Mouse (Mus musculus) left cerebral cortex, adult 2 months (tissue): ENCODE measurements around the gene Slco2a1. TPM values are rescaled to one million over a fixed set of nuclear protein-coding genes. Genes with fewer than 3 reads are reported as not detected.

Experiments used
- DNase-seq, 2 experiments: peaks; one replicate each; pipeline ENCODE4 v3.0.0; 2021 to 2022; ENCODE audit warnings: low spot score in 2 of 2, mixed read lengths in 1 of 2; ENCODE audit errors: extremely low spot score in 1 of 2
- H3K27ac ChIP-seq: fragments of 200-600 bp; 2 replicates; pipeline ENCODE4 v1.8.1; 2022
- H3K4me3 ChIP-seq: fragments of 200-600 bp; 2 replicates; pipeline ENCODE4 v1.8.1; 2022
- CTCF ChIP-seq: fragments of 200-600 bp; IDR thresholded peaks from 2 replicates; pipeline ENCODE4 v1.8.1; 2022; ENCODE audit warnings: antibody characterized with exemption, mild to moderate bottlenecking, moderate library complexity
- intact Hi-C: fragments of 180-260 bp; cut with DNase I; formaldehyde crosslinking; loops from one replicate; pipeline ENCODE4 v1.15.1; 2025
- total RNA-seq, 2 experiments: library from RNA; stranded (reverse); gene quantifications; 2 replicates each; pipeline ENCODE4 v1.2.3; 2021

The Slco2a1 gene
- total RNA-seq, 2 experiments from 2014 or later = 0.89 to 1.2 TPM

DNA sequence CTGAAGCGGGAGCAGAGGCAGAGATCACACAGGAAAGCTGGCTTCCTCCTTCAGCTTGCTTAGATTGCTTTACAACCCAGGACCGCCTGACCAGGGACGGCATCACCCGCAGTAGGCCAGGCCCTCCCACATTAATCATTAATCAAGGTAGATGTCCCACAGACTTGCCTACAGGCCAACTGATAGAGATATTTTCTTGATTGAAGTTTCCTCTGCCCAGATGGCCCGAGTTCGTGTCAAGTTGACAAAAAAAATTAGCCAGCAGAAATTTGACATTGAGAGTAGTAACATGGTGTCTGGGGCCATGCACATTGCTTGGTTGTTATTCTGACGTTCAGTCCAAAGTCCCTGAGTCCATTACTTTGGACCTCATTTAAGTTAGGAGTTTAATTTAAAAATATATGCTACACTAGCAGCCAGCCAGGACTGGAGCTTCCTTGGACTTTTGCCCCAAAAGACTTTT lies 60.6 kb downstream of the Slco2a1 start:
- intact Hi-C loops = no loop called here
- no peak for TF ChIP-seq CTCF
- DNase-seq = no peak
- Histone ChIP-seq H3K4me3 (no peak overlapping the region), H3K27ac (no peak overlapping the region)

- H3K27ac ChIP-seq = no peak overlapping the region
- no peak for DNase-seq
- no peak for TF ChIP-seq CTCF
- no peak overlapping the region for H3K4me3 ChIP-seq
- intact Hi-C loops = loop anchor here (10.0 kb wide), 1 partner anchor 239 kb away; no protein-coding TSS in a partner anchor
Measured at GRCm38 (mm10) chr9:103053829-103054228, 65.3 kb downstream of the Slco2a1 start.

GRCm38 (mm10) chr9:103055061-103055460 lies 66.5 kb downstream of the Slco2a1 start:
- intact Hi-C loops = loop anchor here (10.0 kb wide), 1 partner anchor 240 kb away; no protein-coding TSS in a partner anchor
- no peak for TF ChIP-seq CTCF
- no peak for DNase-seq
- Histone ChIP-seq H3K27ac (no peak overlapping the region), H3K4me3 (no peak overlapping the region)

DNA sequence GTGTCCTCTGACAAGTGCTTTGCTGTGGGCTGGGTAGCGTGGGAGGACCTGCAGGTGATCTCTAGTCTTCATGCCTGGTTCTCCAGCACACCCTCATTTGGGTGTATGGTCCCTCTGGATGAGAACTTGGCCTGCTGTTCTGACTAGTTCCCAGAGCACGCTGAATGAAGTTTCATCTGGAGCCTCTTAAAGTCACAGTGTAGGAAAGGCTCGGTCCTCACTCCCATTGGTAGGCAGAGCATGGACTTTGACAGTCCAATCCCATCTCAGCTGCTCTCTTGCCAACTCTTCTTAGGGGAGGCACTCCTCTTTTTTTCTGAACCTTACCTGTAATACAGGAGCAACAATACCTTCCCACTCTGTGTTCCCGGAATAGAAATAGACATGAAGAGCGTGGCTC lies 67.7 kb downstream of the Slco2a1 start:
- TF ChIP-seq CTCF = no peak
- no peak for DNase-seq
- Histone ChIP-seq H3K4me3 (no peak overlapping the region), H3K27ac (no peak overlapping the region)
- intact Hi-C loops = loop anchor here (10.0 kb wide), 1 partner anchor 241 kb away; no protein-coding TSS in a partner anchor

- no peak for DNase-seq
- intact Hi-C loops = no loop called here
- Histone ChIP-seq H3K27ac (no peak overlapping the region), H3K4me3 (no peak overlapping the region)
- no peak for TF ChIP-seq CTCF
Measured at GRCm38 (mm10) chr9:103060551-103060950, 72.0 kb downstream of the Slco2a1 start.

DNA sequence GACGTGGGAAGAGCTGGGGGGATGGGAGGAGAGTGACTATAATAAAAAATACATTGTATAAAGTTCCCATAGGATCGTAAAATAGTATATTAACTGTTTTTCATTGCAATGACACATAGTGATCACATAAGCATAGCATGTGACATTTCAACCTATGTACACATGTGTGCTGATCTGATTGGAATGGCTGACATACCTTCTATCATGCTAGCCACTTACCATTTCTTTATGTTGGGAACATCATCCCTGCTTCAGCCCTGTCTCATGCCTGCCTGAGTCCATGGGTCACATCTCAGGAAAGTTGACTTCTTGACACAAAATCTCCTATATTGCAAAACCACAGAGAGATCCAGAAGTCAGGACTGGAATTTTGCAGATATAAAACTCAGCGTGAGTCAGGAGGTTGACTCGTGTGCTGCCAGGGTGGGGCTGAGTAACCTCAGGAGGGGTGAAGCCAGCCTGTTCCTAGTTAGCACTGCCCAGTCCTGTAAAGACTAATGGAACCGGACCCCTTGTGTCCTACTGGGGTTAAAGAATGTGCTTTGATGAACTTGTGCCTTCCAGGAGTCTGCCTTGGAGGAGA lies 73.0 kb downstream of the Slco2a1 start:
- H3K27ac ChIP-seq = no peak overlapping the region
- intact Hi-C loops = no loop called here
- no peak overlapping the region for H3K4me3 ChIP-seq
- no peak for TF ChIP-seq CTCF
- no peak for DNase-seq

GRCm38 (mm10) chr9:103063591-103063990 lies 75.1 kb downstream of the Slco2a1 start:
- no peak for TF ChIP-seq CTCF
- DNase-seq = no peak
- Histone ChIP-seq H3K4me3 (no peak overlapping the region), H3K27ac (no peak overlapping the region)
- intact Hi-C loops = no loop called here

GRCm38 (mm10) chr9:103066845-103067244 lies 78.3 kb downstream of the Slco2a1 start:
- H3K4me3 ChIP-seq = no peak overlapping the region
- no peak overlapping the region for H3K27ac ChIP-seq
- no peak for TF ChIP-seq CTCF
- intact Hi-C loops = no loop called here
- DNase-seq = no peak

GRCm38 (mm10) chr9:103067651-103068050 lies 79.1 kb downstream of the Slco2a1 start:
- DNase-seq = no peak
- no peak for TF ChIP-seq CTCF
- Histone ChIP-seq H3K4me3 (no peak overlapping the region), H3K27ac (no peak overlapping the region)
- intact Hi-C loops = no loop called here

DNA sequence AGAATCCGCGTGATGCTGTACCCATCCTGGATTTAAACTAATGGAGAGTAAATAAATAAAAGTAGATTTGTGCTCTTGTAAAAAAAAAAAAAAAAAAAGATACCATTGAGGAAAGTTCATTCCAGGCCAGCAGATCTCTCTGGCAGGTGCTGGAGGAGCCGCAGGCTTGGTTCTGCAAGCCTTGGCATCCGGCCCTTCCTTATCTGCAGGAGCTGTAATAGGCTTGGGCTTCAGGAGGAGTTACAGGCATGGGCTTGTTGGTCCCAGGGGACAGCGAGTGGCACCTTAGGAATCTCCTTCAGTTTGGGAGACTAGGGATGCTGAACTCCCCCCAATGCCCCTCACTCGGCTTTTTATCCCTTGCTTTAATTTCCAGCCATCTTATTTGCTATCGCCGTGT lies 80.3 kb downstream of the Slco2a1 start:
- no peak for TF ChIP-seq CTCF
- H3K27ac ChIP-seq = no peak overlapping the region
- intact Hi-C loops = no loop called here

GRCm38 (mm10) chr9:103071541-103072203 lies 83.2 kb downstream of the Slco2a1 start:
- Histone ChIP-seq H3K4me3 (no peak overlapping the region), H3K27ac (no peak overlapping the region)
- no peak for TF ChIP-seq CTCF
- DNase-seq = no peak
- intact Hi-C loops = no loop called here

More for the DNA sequence above, 80.3 kb downstream of the Slco2a1 start:
- DNase-seq = no peak
- H3K4me3 ChIP-seq = no peak overlapping the region

DNA sequence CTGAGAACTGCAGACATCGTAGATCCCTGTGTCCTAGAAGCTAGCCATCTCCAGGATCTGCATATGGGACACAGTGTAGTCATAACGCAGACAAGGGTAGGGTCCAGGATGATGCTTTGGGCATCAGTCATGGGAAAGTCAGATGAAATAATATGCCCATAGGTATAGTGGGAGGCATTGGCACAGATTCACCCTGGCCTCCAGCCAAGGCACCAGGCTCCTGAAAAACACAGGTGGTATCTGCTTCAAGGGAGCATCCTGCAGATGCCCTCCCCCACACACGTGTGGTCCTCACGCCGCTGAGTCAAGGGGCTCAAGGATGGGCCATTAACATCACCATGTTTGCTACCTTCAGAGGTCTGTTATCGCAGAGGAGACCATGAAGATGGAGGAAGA lies 83.7 kb downstream of the Slco2a1 start:
- no peak for DNase-seq
- Histone ChIP-seq H3K27ac (no peak overlapping the region), H3K4me3 (no peak overlapping the region)
- no peak for TF ChIP-seq CTCF
- intact Hi-C loops = no loop called here

GRCm38 (mm10) chr9:103072926-103073515 lies 84.5 kb downstream of the Slco2a1 start:
- intact Hi-C loops = no loop called here

More at GRCm38 (mm10) chr9:103072926-103073515, 84.5 kb downstream of the Slco2a1 start:
- Histone ChIP-seq H3K27ac (no peak overlapping the region), H3K4me3 (no peak overlapping the region)
- DNase-seq = no peak
- TF ChIP-seq CTCF = no peak
